Mouse (Mus musculus): ENCODE data around the gene Wwox. TPM values are rescaled to one million over a fixed set of nuclear protein-coding genes. Genes with fewer than 3 reads are reported as not detected.

Wwox gene
- polyA plus RNA-seq, 1 experiment from 2014 or later: 8.9 TPM

GRCm38 (mm10) chr8:114973002-114973461, 533.6 kb downstream of the Wwox start:
- Histone ChIP-seq H3K27ac (ENCODE audit: low read depth, low read length) (no peak overlapping the region), H3K9ac (ENCODE audit: low read length) (no peak overlapping the region), H3K4me3 (ENCODE audit: low read depth, low read length) (no peak overlapping the region), H3K4me1 (ENCODE audit: control insufficient read depth, insufficient read depth, low read length) (peaks cover 10% of the 10 kb centered on the region), H3K4me2 (ENCODE audit: low read length) (peak overlapping the region; percentile 1; the same call in 1 of the 2 replicates), H3K36me3 (ENCODE audit: control insufficient read depth, insufficient read depth, low read length) (no peaks in the 10 kb centered on the region), H3K9me3 (replicated peaks; ENCODE audit: control insufficient read depth, low read length) (no peaks in the 10 kb centered on the region; the same call in 1 of the 2 replicates), H3K27me3 (replicated peaks; ENCODE audit: control insufficient read depth, insufficient read depth, low read length) (0 out of 2 replicates have a peak, but pooled peaks cover 4% of the 10 kb centered on the region)
- DNase-seq (ENCODE audit: low spot score): peak; percentile 80
- ATAC-seq: peak; percentile 34; the same call in 1 of the 2 replicates
- 5% methylated on average over 12 of the region's 12 CpGs for WGBS

DNA sequence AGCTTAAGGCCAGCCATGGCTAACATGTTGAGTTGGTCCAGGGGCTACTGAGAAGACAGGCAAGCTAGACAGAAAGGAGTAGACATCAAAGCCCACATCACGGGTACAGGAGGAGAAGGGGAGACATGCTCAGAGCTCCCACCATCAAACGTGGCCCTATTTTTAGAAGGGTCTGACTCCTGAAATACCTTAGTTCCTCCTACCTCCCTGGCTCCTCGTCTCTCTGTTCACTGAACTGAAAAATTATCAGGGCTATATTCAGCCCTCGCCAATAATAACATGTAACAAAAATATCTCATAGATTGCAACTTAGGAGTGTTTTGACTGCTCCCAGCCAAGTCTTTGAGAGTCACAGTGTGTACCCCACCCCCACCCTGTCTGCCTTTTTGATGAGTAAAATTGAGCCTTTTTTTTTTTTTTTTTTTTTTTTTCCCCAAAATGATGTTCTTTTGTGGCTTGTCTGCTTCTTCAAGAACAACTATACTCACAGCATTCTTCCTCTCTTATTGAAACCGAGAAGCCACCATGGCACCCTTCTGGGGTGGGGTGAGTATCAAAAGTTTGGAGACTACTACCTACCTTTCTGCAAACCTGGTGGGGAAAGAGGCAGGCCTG, 535.0 kb downstream of the Wwox start:
- WGBS: 71% methylated on average over 5 of the region's 5 CpGs
- Histone ChIP-seq H3K9me3 (replicated peaks; ENCODE audit: control insufficient read depth, low read length) (no peaks in the 10 kb centered on the region), H3K4me3 (ENCODE audit: low read depth, low read length) (no peak overlapping the region), H3K9ac (ENCODE audit: low read length) (no peak overlapping the region), H3K4me2 (ENCODE audit: low read length) (no peak overlapping the region), H3K36me3 (ENCODE audit: control insufficient read depth, insufficient read depth, low read length) (no peaks in the 10 kb centered on the region), H3K27ac (ENCODE audit: low read depth, low read length) (no peak overlapping the region), H3K4me1 (ENCODE audit: control insufficient read depth, insufficient read depth, low read length) (peaks cover 10% of the 10 kb centered on the region), H3K27me3 (replicated peaks; ENCODE audit: control insufficient read depth, insufficient read depth, low read length) (0 out of 2 replicates have a peak, but pooled peaks cover 4% of the 10 kb centered on the region)
- no peak for ATAC-seq
- DNase-seq (ENCODE audit: low spot score): no peak

DNA sequence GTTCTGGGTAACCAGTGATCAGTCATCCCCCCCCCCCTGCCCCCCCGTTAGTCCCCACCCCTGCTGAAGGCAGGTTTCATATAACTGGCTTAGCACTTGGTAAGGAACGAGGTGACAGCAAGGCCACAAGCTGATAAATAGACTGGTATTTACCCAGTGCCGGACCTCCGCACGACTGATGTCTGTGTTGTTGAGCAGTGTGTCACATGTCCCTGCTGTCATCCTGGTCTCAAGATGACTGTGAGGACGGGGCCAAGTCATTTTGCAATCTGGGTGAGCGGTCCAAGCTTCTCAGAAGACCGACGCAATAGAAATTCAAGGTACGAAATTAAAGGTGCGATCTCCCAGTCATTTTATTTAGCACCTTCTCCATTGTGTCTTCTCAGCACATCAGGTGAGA, 538.3 kb downstream of the Wwox start:
- no peak for DNase-seq (ENCODE audit: low spot score)
- H3K27me3 ChIP-seq (replicated peaks; ENCODE audit: control insufficient read depth, insufficient read depth, low read length): no peaks in the 10 kb centered on the region
- H3K36me3 ChIP-seq (ENCODE audit: control insufficient read depth, insufficient read depth, low read length): no peaks in the 10 kb centered on the region
- H3K27ac ChIP-seq (ENCODE audit: low read depth, low read length): no peak overlapping the region
- no peak overlapping the region for H3K9ac ChIP-seq (ENCODE audit: low read length)
- no peak overlapping the region for H3K4me3 ChIP-seq (ENCODE audit: low read depth, low read length)
- no peak for ATAC-seq
- H3K9me3 ChIP-seq (replicated peaks; ENCODE audit: control insufficient read depth, low read length): no peaks in the 10 kb centered on the region
- H3K4me2 ChIP-seq (ENCODE audit: low read length): no peak overlapping the region
- peaks cover 9% of the 10 kb centered on the region for H3K4me1 ChIP-seq (ENCODE audit: control insufficient read depth, insufficient read depth, low read length)
- 89% methylated on average over 11 of the region's 11 CpGs for WGBS

- ATAC-seq: no peak
Observed at GRCm38 (mm10) chr8:114978206-114978960, 538.9 kb downstream of the Wwox start.

DNA sequence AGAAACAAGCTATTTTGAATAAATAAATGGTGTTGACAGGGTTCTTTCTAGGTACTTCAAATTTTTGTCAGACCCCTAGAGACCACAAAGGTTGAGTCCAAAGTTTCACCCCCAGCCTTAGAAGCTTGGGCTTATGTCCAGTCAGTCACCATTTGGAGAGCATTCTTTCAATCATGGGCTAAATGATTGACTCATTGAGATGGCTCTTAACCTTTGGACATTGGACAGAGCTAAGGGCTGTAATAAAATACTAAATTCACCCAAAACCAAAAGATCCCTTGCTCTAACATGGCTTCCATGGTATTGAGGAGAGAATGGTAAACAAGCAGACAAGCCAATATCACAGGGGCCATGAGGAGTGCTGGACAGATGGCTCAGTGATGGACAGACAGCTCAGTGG, 540.2 kb downstream of the Wwox start:
- H3K27ac ChIP-seq (ENCODE audit: low read depth, low read length): no peak overlapping the region
- DNase-seq (ENCODE audit: low spot score) (no peak), ATAC-seq (no peak)
- no peak overlapping the region for H3K9ac ChIP-seq (ENCODE audit: low read length)
- H3K9me3 ChIP-seq (replicated peaks; ENCODE audit: control insufficient read depth, low read length): no peaks in the 10 kb centered on the region
- H3K4me2 ChIP-seq (ENCODE audit: low read length): no peak overlapping the region
- no peaks in the 10 kb centered on the region for H3K36me3 ChIP-seq (ENCODE audit: control insufficient read depth, insufficient read depth, low read length)
- H3K27me3 ChIP-seq (replicated peaks; ENCODE audit: control insufficient read depth, insufficient read depth, low read length): no peaks in the 10 kb centered on the region
- H3K4me1 ChIP-seq (ENCODE audit: control insufficient read depth, insufficient read depth, low read length): no peaks in the 10 kb centered on the region
- no peak overlapping the region for H3K4me3 ChIP-seq (ENCODE audit: low read depth, low read length)

More at GRCm38 (mm10) chr8:114978206-114978960, 538.9 kb downstream of the Wwox start:
- H3K4me2 ChIP-seq (ENCODE audit: low read length): no peak overlapping the region
- H3K27ac ChIP-seq (ENCODE audit: low read depth, low read length): no peak overlapping the region
- H3K36me3 ChIP-seq (ENCODE audit: control insufficient read depth, insufficient read depth, low read length): no peaks in the 10 kb centered on the region
- H3K9me3 ChIP-seq (replicated peaks; ENCODE audit: control insufficient read depth, low read length): no peaks in the 10 kb centered on the region
- H3K4me3 ChIP-seq (ENCODE audit: low read depth, low read length): no peak overlapping the region
- no peak for DNase-seq (ENCODE audit: low spot score)
- WGBS: 83% methylated on average over 15 of the region's 15 CpGs
- H3K4me1 ChIP-seq (ENCODE audit: control insufficient read depth, insufficient read depth, low read length): peaks cover 3% of the 10 kb centered on the region
- no peaks in the 10 kb centered on the region for H3K27me3 ChIP-seq (replicated peaks; ENCODE audit: control insufficient read depth, insufficient read depth, low read length)
- no peak overlapping the region for H3K9ac ChIP-seq (ENCODE audit: low read length)

DNA sequence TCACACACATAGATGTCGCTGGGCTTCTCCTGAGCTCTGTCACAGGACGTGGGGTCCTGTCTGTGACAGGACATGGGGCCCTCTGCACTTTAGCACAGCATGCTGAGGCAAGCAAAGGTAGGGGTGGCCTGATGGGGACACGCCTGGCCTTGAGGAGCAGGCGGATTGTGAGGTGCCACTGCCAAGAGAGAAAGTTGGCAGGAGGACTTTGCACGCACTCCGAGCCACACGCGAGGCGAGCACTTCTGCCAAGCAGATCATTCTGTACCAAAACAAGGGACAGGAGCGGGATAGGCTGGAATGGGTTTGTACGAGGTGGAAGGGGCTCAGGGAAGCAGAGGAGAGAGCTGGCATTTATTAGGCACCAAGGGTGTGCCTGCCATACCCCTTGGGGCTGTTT, 543.3 kb downstream of the Wwox start:
- DNase-seq (ENCODE audit: low spot score) (peak; percentile 30), ATAC-seq (no peak)
- no peaks in the 10 kb centered on the region for H3K9me3 ChIP-seq (replicated peaks; ENCODE audit: control insufficient read depth, low read length)
- no peak overlapping the region for H3K27ac ChIP-seq (ENCODE audit: low read depth, low read length)
- H3K4me3 ChIP-seq (ENCODE audit: low read depth, low read length): no peak overlapping the region
- no peaks in the 10 kb centered on the region for H3K4me1 ChIP-seq (ENCODE audit: control insufficient read depth, insufficient read depth, low read length)
- no peaks in the 10 kb centered on the region for H3K27me3 ChIP-seq (replicated peaks; ENCODE audit: control insufficient read depth, insufficient read depth, low read length)
- H3K4me2 ChIP-seq (ENCODE audit: low read length): no peak overlapping the region
- H3K9ac ChIP-seq (ENCODE audit: low read length): no peak overlapping the region
- WGBS: 71% methylated on average over 11 of the region's 11 CpGs
- H3K36me3 ChIP-seq (ENCODE audit: control insufficient read depth, insufficient read depth, low read length): no peaks in the 10 kb centered on the region

DNA sequence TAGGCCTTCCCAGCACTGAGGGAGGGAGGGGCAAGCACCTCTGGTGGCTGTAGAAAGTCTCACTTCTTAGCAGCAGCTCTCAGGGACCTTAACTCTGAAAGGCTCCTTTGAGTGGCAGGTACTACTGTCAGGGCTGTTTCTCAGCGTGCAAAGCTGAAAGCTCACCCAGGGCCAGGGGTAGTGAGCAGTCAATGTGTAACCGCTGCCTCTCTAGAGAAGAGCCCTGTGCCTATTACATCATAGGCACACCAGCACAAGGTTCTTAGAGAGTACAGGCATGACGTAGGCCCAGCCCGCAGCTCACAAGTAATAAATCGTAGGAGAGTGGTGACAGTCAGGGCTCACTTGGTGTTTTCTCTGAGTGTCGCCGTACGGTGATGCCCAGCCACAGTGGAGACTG, 545.0 kb downstream of the Wwox start:
- Histone ChIP-seq H3K9me3 (replicated peaks; ENCODE audit: control insufficient read depth, low read length) (no peaks in the 10 kb centered on the region), H3K27ac (ENCODE audit: low read depth, low read length) (no peak overlapping the region), H3K27me3 (replicated peaks; ENCODE audit: control insufficient read depth, insufficient read depth, low read length) (no peaks in the 10 kb centered on the region), H3K4me2 (ENCODE audit: low read length) (no peak overlapping the region), H3K9ac (ENCODE audit: low read length) (no peak overlapping the region), H3K4me1 (ENCODE audit: control insufficient read depth, insufficient read depth, low read length) (no peaks in the 10 kb centered on the region), H3K4me3 (ENCODE audit: low read depth, low read length) (no peak overlapping the region), H3K36me3 (ENCODE audit: control insufficient read depth, insufficient read depth, low read length) (no peaks in the 10 kb centered on the region)
- ATAC-seq (no peak), DNase-seq (ENCODE audit: low spot score) (no peak)
- 80% methylated on average over 8 of the region's 8 CpGs for WGBS

DNA sequence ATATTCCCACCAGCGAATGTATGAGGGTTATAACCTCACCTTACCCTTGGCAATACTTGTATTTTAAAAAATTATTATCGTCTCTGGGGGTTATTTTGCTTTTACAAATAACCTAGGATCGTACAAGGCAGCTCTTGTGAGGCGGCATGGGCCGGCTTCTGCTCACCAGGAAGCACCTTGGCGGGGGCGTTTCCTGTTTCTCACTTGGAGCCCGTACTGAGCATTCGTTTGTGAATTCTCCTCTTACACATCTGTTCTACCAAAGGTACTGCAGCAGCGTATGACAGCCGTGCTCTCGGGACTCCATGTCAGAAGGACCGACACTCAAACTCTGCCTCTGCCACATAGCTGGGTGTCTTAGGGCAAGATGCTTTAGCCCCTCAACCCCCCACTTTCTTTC, 546.5 kb downstream of the Wwox start:
- DNase-seq (ENCODE audit: low spot score) (no peak), ATAC-seq (no peak)
- Histone ChIP-seq H3K27ac (ENCODE audit: low read depth, low read length) (no peak overlapping the region), H3K9ac (ENCODE audit: low read length) (no peak overlapping the region), H3K9me3 (replicated peaks; ENCODE audit: control insufficient read depth, low read length) (no peaks in the 10 kb centered on the region), H3K4me3 (ENCODE audit: low read depth, low read length) (no peak overlapping the region), H3K4me1 (ENCODE audit: control insufficient read depth, insufficient read depth, low read length) (no peaks in the 10 kb centered on the region), H3K4me2 (ENCODE audit: low read length) (no peak overlapping the region), H3K27me3 (replicated peaks; ENCODE audit: control insufficient read depth, insufficient read depth, low read length) (no peaks in the 10 kb centered on the region), H3K36me3 (ENCODE audit: control insufficient read depth, insufficient read depth, low read length) (no peaks in the 10 kb centered on the region)
- 91% methylated on average over 13 of the region's 13 CpGs for WGBS

- Histone ChIP-seq H3K36me3 (ENCODE audit: control insufficient read depth, insufficient read depth, low read length) (no peaks in the 10 kb centered on the region), H3K4me1 (ENCODE audit: control insufficient read depth, insufficient read depth, low read length) (no peaks in the 10 kb centered on the region), H3K9ac (ENCODE audit: low read length) (no peak overlapping the region), H3K4me2 (ENCODE audit: low read length) (no peak overlapping the region), H3K4me3 (ENCODE audit: low read depth, low read length) (no peak overlapping the region), H3K9me3 (replicated peaks; ENCODE audit: control insufficient read depth, low read length) (no peaks in the 10 kb centered on the region), H3K27me3 (replicated peaks; ENCODE audit: control insufficient read depth, insufficient read depth, low read length) (no peaks in the 10 kb centered on the region), H3K27ac (ENCODE audit: low read depth, low read length) (no peak overlapping the region)
- ATAC-seq: no peak
- peak; percentile 48 for DNase-seq (ENCODE audit: low spot score)
- 71% methylated on average over 10 of the region's 10 CpGs for WGBS
Observed at GRCm38 (mm10) chr8:114986971-114987370, 547.5 kb downstream of the Wwox start.
